Mouse (Mus musculus): ENCODE results near the gene Kcnip1.

Kcnip1 gene

GRCm38 (mm10) chr11:33937641-33938040, 55.3 kb downstream of the Kcnip1 start:
- no peak for DNase-seq

GRCm38 (mm10) chr11:33934286-33934685, 58.7 kb downstream of the Kcnip1 start:
- peak; percentile 51 for DNase-seq

GRCm38 (mm10) chr11:33932386-33933111, 60.4 kb downstream of the Kcnip1 start:
- DNase-seq = peak; percentile 41

- peak; percentile 77 for DNase-seq
These were observed 61.0 kb downstream of the Kcnip1 start for GRCm38 (mm10) chr11:33931836-33932385.

- DNase-seq = no peak
These were observed 63.5 kb downstream of the Kcnip1 start for GRCm38 (mm10) chr11:33929412-33929811.

GRCm38 (mm10) chr11:33928658-33929057, 64.3 kb downstream of the Kcnip1 start:
- peak; percentile 58 for DNase-seq

- no peak for DNase-seq
These were observed 65.1 kb downstream of the Kcnip1 start for GRCm38 (mm10) chr11:33927836-33928235.

- no peak for DNase-seq
These were observed 65.6 kb downstream of the Kcnip1 start for GRCm38 (mm10) chr11:33927321-33927720.

GRCm38 (mm10) chr11:33926551-33926950, 66.4 kb downstream of the Kcnip1 start:
- no peak for DNase-seq

GRCm38 (mm10) chr11:33925778-33926177, 67.2 kb downstream of the Kcnip1 start:
- DNase-seq = no peak

GRCm38 (mm10) chr11:33923031-33923430, 69.9 kb downstream of the Kcnip1 start:
- no peak for DNase-seq

- DNase-seq = no peak
These were observed 71.5 kb downstream of the Kcnip1 start for GRCm38 (mm10) chr11:33921451-33921850.

GRCm38 (mm10) chr11:33919826-33920225, 73.1 kb downstream of the Kcnip1 start:
- peak; percentile 30 for DNase-seq

GRCm38 (mm10) chr11:33918424-33918823, 74.5 kb downstream of the Kcnip1 start:
- no peak for DNase-seq

- DNase-seq = peak; percentile 67
These were observed 75.4 kb downstream of the Kcnip1 start for GRCm38 (mm10) chr11:33917574-33917973.

GRCm38 (mm10) chr11:33914216-33914615, 78.7 kb downstream of the Kcnip1 start:
- no peak for DNase-seq

GRCm38 (mm10) chr11:33913061-33913460, 79.9 kb downstream of the Kcnip1 start:
- DNase-seq = no peak

- no peak for DNase-seq
These were observed 80.8 kb downstream of the Kcnip1 start for GRCm38 (mm10) chr11:33912151-33912571.

GRCm38 (mm10) chr11:33910982-33911381, 82.0 kb downstream of the Kcnip1 start:
- DNase-seq = no peak

- DNase-seq = no peak
These were observed 84.4 kb downstream of the Kcnip1 start for GRCm38 (mm10) chr11:33908360-33909175.

- no peak for DNase-seq
These were observed 89.5 kb downstream of the Kcnip1 start for GRCm38 (mm10) chr11:33903494-33903893.

GRCm38 (mm10) chr11:33902377-33902776, 90.6 kb downstream of the Kcnip1 start:
- no peak for DNase-seq

- no peak for DNase-seq
These were observed 91.2 kb downstream of the Kcnip1 start for GRCm38 (mm10) chr11:33901783-33902182.

GRCm38 (mm10) chr11:33891084-33891483, 101.9 kb downstream of the Kcnip1 start:
- no peak for DNase-seq
